Mouse (Mus musculus) kidney, adult 2 months (tissue): ENCODE data around the gene Cfap54. TPM values are rescaled to one million over a fixed set of nuclear protein-coding genes. Genes with fewer than 3 reads are reported as not detected.

ENCODE experiments used
- DNase-seq: peaks from one replicate; pipeline ENCODE4 v3.0.0; 2021
- H3K27ac ChIP-seq: fragments of 200-500 bp; 2 replicates; pipeline ENCODE4 v1.5.1; 2012; ENCODE audit warnings: low read depth, low read length, control low read depth, inconsistent platforms; ENCODE audit not compliant: insufficient read depth
- H3K27me3 ChIP-seq: fragments of 200-500 bp; replicated peaks from 2 replicates; pipeline ENCODE4 v1.6.1; 2012; ENCODE audit warnings: mild to moderate bottlenecking, moderate library complexity, low read length, inconsistent platforms; ENCODE audit not compliant: control insufficient read depth, insufficient read depth
- H3K36me3 ChIP-seq: fragments of 200-500 bp; 2 replicates; pipeline ENCODE4 v1.6.1; 2012; ENCODE audit warnings: mild to moderate bottlenecking, moderate library complexity, low read length, inconsistent platforms; ENCODE audit not compliant: control insufficient read depth, insufficient read depth
- H3K4me1 ChIP-seq: fragments of 200-500 bp; 2 replicates; pipeline ENCODE4 v1.6.1; 2011; ENCODE audit warnings: low read length; ENCODE audit not compliant: control insufficient read depth, insufficient read depth
- H3K4me3 ChIP-seq: fragments of 200-500 bp; 2 replicates; pipeline ENCODE4 v1.5.1; 2011; ENCODE audit warnings: mild to moderate bottlenecking, low read depth, low read length, control low read depth; ENCODE audit not compliant: insufficient read depth
- CTCF ChIP-seq: fragments of 200-500 bp; conservative IDR thresholded peaks from 2 replicates; pipeline ENCODE4 v1.5.1; 2011; ENCODE audit warnings: low read depth, mild to moderate bottlenecking, control low read depth, low read length, moderate library complexity, mixed read lengths; ENCODE audit not compliant: insufficient read depth, insufficient read length
- POLR2A ChIP-seq: fragments of 200-500 bp; IDR thresholded peaks from one replicate; pipeline ENCODE4 v1.6.1; 2011; ENCODE audit warnings: low read depth, low read length, control low read depth
- WGBS: fragments of 180-500 bp; shearing (Covaris S2); methylation state at CpG from one replicate; pipeline ENCODE4 v1.1.7; 2018; 5-methylcytosine and 5-hydroxymethylcytosine counted together
- polyA plus RNA-seq: library from polyadenylated mRNA; depleted of rRNA; stranded (reverse); fragments of >200 nt; gene quantifications from 2 replicates; pipeline ENCODE4 v1.2.3, GENCODE M21; 2012

Gene Cfap54
- polyA plus RNA-seq, 1 experiment, result 0.48 TPM

- Histone ChIP-seq H3K4me3 (no peak overlapping the region), H3K36me3 (no peaks in the 10 kb centered on the region), H3K27ac (peak overlapping the region; percentile 90), H3K27me3 (no peaks in the 10 kb centered on the region), H3K4me1 (no peaks in the 10 kb centered on the region)
- 65% methylated on average over 9 of the region's 9 CpGs for WGBS
- DNase-seq, result peak; percentile 74
- TF ChIP-seq CTCF, result peak; percentile 72
- no peak for TF ChIP-seq POLR2A
These were observed 11.1 kb downstream of the Cfap54 start for GRCm38 (mm10) chr10:93070121-93070898.

GRCm38 (mm10) chr10:93069721-93070120, 11.7 kb downstream of the Cfap54 start:
- Histone ChIP-seq H3K4me1 (no peaks in the 10 kb centered on the region), H3K27ac (peak overlapping the region; percentile 90), H3K4me3 (no peak overlapping the region), H3K36me3 (no peaks in the 10 kb centered on the region), H3K27me3 (no peaks in the 10 kb centered on the region)
- TF ChIP-seq CTCF, result no peak
- DNase-seq, result no peak
- WGBS, result 70% methylated on average over 6 of the region's 6 CpGs

GRCm38 (mm10) chr10:93069041-93069679, 12.3 kb downstream of the Cfap54 start:
- Histone ChIP-seq H3K36me3 (no peaks in the 10 kb centered on the region), H3K27me3 (no peaks in the 10 kb centered on the region), H3K4me1 (no peaks in the 10 kb centered on the region), H3K4me3 (no peak overlapping the region), H3K27ac (peak overlapping the region; percentile 84)
- no peak for TF ChIP-seq POLR2A
- no peak for TF ChIP-seq CTCF
- peak; percentile 80 for DNase-seq
- 63% methylated on average over 6 of the region's 6 CpGs for WGBS

- Histone ChIP-seq H3K36me3 (no peaks in the 10 kb centered on the region), H3K27me3 (no peaks in the 10 kb centered on the region), H3K4me3 (no peak overlapping the region), H3K27ac (no peak overlapping the region), H3K4me1 (no peaks in the 10 kb centered on the region)
- WGBS, result 89% methylated on average over 10 of the region's 10 CpGs
- TF ChIP-seq CTCF (no peak), POLR2A (no peak)
- no peak for DNase-seq
These were observed 16.4 kb downstream of the Cfap54 start for GRCm38 (mm10) chr10:93064973-93065372.

GRCm38 (mm10) chr10:93063576-93063975, 17.8 kb downstream of the Cfap54 start:
- WGBS, result 62% methylated on average over 3 of the region's 3 CpGs
- Histone ChIP-seq H3K27ac (no peak overlapping the region), H3K27me3 (no peaks in the 10 kb centered on the region), H3K4me3 (no peak overlapping the region), H3K4me1 (no peaks in the 10 kb centered on the region), H3K36me3 (no peaks in the 10 kb centered on the region)
- TF ChIP-seq POLR2A, result no peak
- TF ChIP-seq CTCF, result no peak
- peak; percentile 53 for DNase-seq

- Histone ChIP-seq H3K36me3 (no peaks in the 10 kb centered on the region), H3K27ac (no peak overlapping the region), H3K4me3 (no peak overlapping the region), H3K27me3 (no peaks in the 10 kb centered on the region), H3K4me1 (no peaks in the 10 kb centered on the region)
- 82% methylated on average over 4 of the region's 4 CpGs for WGBS
- TF ChIP-seq CTCF (no peak), POLR2A (no peak)
- DNase-seq, result peak; percentile 41
These were observed 19.0 kb downstream of the Cfap54 start for GRCm38 (mm10) chr10:93062395-93062794.

- 78% methylated on average over 6 of the region's 6 CpGs for WGBS
- TF ChIP-seq POLR2A (no peak), CTCF (no peak)
These were observed 27.6 kb downstream of the Cfap54 start for GRCm38 (mm10) chr10:93053867-93054266.

More at GRCm38 (mm10) chr10:93053867-93054266, 27.6 kb downstream of the Cfap54 start:
- Histone ChIP-seq H3K4me1 (peaks cover 3% of the 10 kb centered on the region; the same call in 1 of the 2 replicates), H3K27ac (no peak overlapping the region), H3K27me3 (no peaks in the 10 kb centered on the region), H3K36me3 (no peaks in the 10 kb centered on the region), H3K4me3 (no peak overlapping the region)
- DNase-seq, result no peak
